In genomic region chr5:124284330-124284729, GRCm38 (mm10) we compare ENCODE assay signal across 10 mouse cellular contexts. TPM values are rescaled to one million over a fixed set of nuclear protein-coding genes. Genes with fewer than 3 reads are reported as not detected.
A peak's percentile ranks its signal among the peaks of the same experiment; 100 is the strongest.
DNase-seq lines count a peak whose midpoint lies in the region; ATAC-seq and TF ChIP-seq lines count a peak whose summit lies in the region.
"Had no signal": no experiment of that assay in that cellular context is flagged by ENCODE, and none has a peak within 500 bp of the region (broad histone marks: within the 10 kb centered on the region; RNA-seq: fewer than 3 reads in every experiment).

No protein-coding gene starts in this region.

- CTCF ChIA-PET in Patski (lab: Charles Lee) = interaction anchor here (0.9 to 4.3 kb wide), 2 partner anchors 9 to 15 kb away, joined by 3 to 14 read pairs; no protein-coding TSS in a partner anchor

- DNase-seq in adrenal gland, postnatal 14 days = peak; percentile 27
- DNase-seq in adrenal gland, postnatal 4 days (ENCODE audit: low spot score in 2 of 2) = no peak
- peak; percentile 26 for DNase-seq in kidney, adult 2 months
- no peak for DNase-seq in kidney, adult 11 months
- DNase-seq in Patski (ENCODE audit: low read depth, low spot score) = no peak
- DNase-seq in lung, postnatal 36 days = peak; percentile 53
- DNase-seq in layer of hippocampus, adult 8-10 months (ENCODE audit: low spot score in 2 of 2) = no peak

- POLR2A ChIA-PET in Patski (lab: Charles Lee) = interaction anchor here (1.0 kb wide), 1 partner anchor 121 kb away, joined by 3 read pairs; no protein-coding TSS in a partner anchor

- ATAC-seq in Patski = no peak
- ATAC-seq in granulocyte monocyte progenitor cell, adult 5-6 weeks (replicated peaks; ENCODE audit: poor library complexity, severe bottlenecking) = no peak

- H3K27me3 ChIP-seq in kidney, adult 2 months (replicated peaks; ENCODE audit: control insufficient read depth, insufficient read depth, low read length) = no peaks in the 10 kb centered on the region
- H3K27me3 ChIP-seq in Patski = no peaks in the 10 kb centered on the region
- H3K27me3 ChIP-seq: limb, embryonic 15.5 days had no signal

- in situ Hi-C loops in Patski (cut with MboI; ENCODE audit: low pct_unique_long_range_greater_than_20kb) = no loop called here

- H3K27ac ChIP-seq in kidney, adult 2 months (ENCODE audit: insufficient read depth, low read depth, low read length) = no peak overlapping the region
- H3K27ac ChIP-seq: hindbrain, embryonic 10.5 days; limb, embryonic 15.5 days had no signal

- TF ChIP-seq POLR2A in kidney, adult 2 months (IDR thresholded peaks at IDR 0.05; ENCODE audit: low read depth, low read length) = no peak

- H3K4me1 ChIP-seq in kidney, adult 2 months (ENCODE audit: control insufficient read depth, insufficient read depth, low read length) = no peaks in the 10 kb centered on the region
- H3K4me1 ChIP-seq: hindbrain, embryonic 10.5 days; limb, embryonic 15.5 days had no signal

- peak; percentile 56 for TF ChIP-seq CTCF in kidney, adult 2 months (conservative IDR thresholded peaks at IDR 0.05; ENCODE audit: insufficient read depth, insufficient read length, low read depth, low read length)
- peak; percentile 55 for TF ChIP-seq CTCF in Patski (IDR thresholded peaks at IDR 0.05)

- WGBS in kidney, adult 2 months = 71% methylated on average over 3 of the region's 3 CpGs

- H3K36me3 ChIP-seq in kidney, adult 2 months (ENCODE audit: control insufficient read depth, insufficient read depth, low read length) = no peaks in the 10 kb centered on the region; the same call in 1 of the 2 replicates

- H3K4me3 ChIP-seq in kidney, adult 2 months (ENCODE audit: insufficient read depth, low read depth, low read length) = no peak overlapping the region
- H3K4me3 ChIP-seq: hindbrain, embryonic 10.5 days; limb, embryonic 15.5 days had no signal

RNA-seq across cellular contexts. Expression of gene Pitpnm2, which starts 34.8 kb away (rescaled TPM):
- 48.8 and 51.8 TPM in 2 replicates for total RNA-seq in adrenal gland, postnatal 14 days (2021)
- 10 to 100 TPM; 51.2 to 56.3 TPM for total RNA-seq in adrenal gland, postnatal 4 days (2021)
- polyA plus RNA-seq in kidney, adult 2 months (2012; rRNA removed) = 17.3 and 19.8 TPM in 2 replicates
- polyA plus RNA-seq in Patski (2021) = 33.3 TPM
- 100 to 1,000 TPM; 260 to 337 (median 315) TPM for total RNA-seq in layer of hippocampus, adult 8-10 months (2022)
- 8.8 and 10.4 TPM in 2 replicates for total RNA-seq in granulocyte monocyte progenitor cell, adult 5-6 weeks (2014; fragmentation: Nextera tagmentation)
- total RNA-seq in granulocyte monocyte progenitor cell, adult 5-6 weeks (2017) = 3.1 and 4.1 TPM in 2 replicates

RNA-seq across cellular contexts. Expression of gene Mphosph9, which starts 43.4 kb away (rescaled TPM):
- 6.6 and 7.7 TPM in 2 replicates for total RNA-seq in adrenal gland, postnatal 14 days (2021)
- total RNA-seq in adrenal gland, postnatal 4 days (2021) = 10 to 100 TPM; 10.4 to 11.7 TPM
- 2.5 and 3.1 TPM in 2 replicates for polyA plus RNA-seq in kidney, adult 2 months (2012; rRNA removed)
- 14.0 TPM for polyA plus RNA-seq in Patski (2021)
- 10 to 100 TPM; 17.5 to 26.2 (median 24.9) TPM for total RNA-seq in layer of hippocampus, adult 8-10 months (2022)
- 15.9 and 20.8 TPM in 2 replicates for total RNA-seq in granulocyte monocyte progenitor cell, adult 5-6 weeks (2014; fragmentation: Nextera tagmentation)
- 20.0 and 20.4 TPM in 2 replicates for total RNA-seq in granulocyte monocyte progenitor cell, adult 5-6 weeks (2017)

RNA-seq across cellular contexts. Expression of gene 2810006K23Rik, which starts 43.6 kb away (rescaled TPM):
- total RNA-seq in adrenal gland, postnatal 14 days (2021) = 12.9 and 13.7 TPM in 2 replicates
- total RNA-seq in adrenal gland, postnatal 4 days (2021) = 10 to 100 TPM; 12.0 to 12.6 TPM
- polyA plus RNA-seq in kidney, adult 2 months (2012; rRNA removed) = 7.2 and 8.0 TPM in 2 replicates
- 17.0 TPM for polyA plus RNA-seq in Patski (2021)
- total RNA-seq in layer of hippocampus, adult 8-10 months (2022) = 10 to 100 TPM; 12.3 to 17.1 (median 14.6) TPM
- 11.3 and 15.5 TPM in 2 replicates for total RNA-seq in granulocyte monocyte progenitor cell, adult 5-6 weeks (2014; fragmentation: Nextera tagmentation)
- 16.8 and 21.7 TPM in 2 replicates for total RNA-seq in granulocyte monocyte progenitor cell, adult 5-6 weeks (2017)

Comparison
In these comparisons a context has a peak if more than half of its experiments do, and no peak if none do; other contexts are left out.
1. DNase-seq: peak in adrenal gland, postnatal 14 days (single experiment), kidney, adult 2 months (single experiment) and lung, postnatal 36 days (single experiment); none in adrenal gland, postnatal 4 days (0 of 2), kidney, adult 11 months (single experiment), Patski (single experiment) and layer of hippocampus, adult 8-10 months (0 of 2).